Mouse (Mus musculus) gastrocnemius, postnatal 4 days (tissue): ENCODE data around the gene Atf7ip. TPM values are rescaled to one million over a fixed set of nuclear protein-coding genes. Genes with fewer than 3 reads are reported as not detected.
A peak's percentile ranks its signal among the peaks of the same experiment; 100 is the strongest.

Experiments
- DNase-seq, 2 experiments: peaks; one replicate each; pipeline ENCODE4 v3.0.0; 2021 to 2022; ENCODE audit warnings: low spot score in 2 of 2, mixed read lengths in 2 of 2
- total RNA-seq, 2 experiments: library from RNA; stranded (reverse); gene quantifications; 2 replicates each; pipeline ENCODE4 v1.2.3; 2021

Atf7ip gene
- total RNA-seq, 2 experiments from 2014 or later = 85.1 to 102 TPM

- DNase-seq = no peak
Observed at GRCm38 (mm10) chr6:136484093-136484492, 21.9 kb upstream of the Atf7ip start.

GRCm38 (mm10) chr6:136486166-136486565, 19.8 kb upstream of the Atf7ip start:
- DNase-seq = no peak

- no peak for DNase-seq
Observed at GRCm38 (mm10) chr6:136486801-136487553, 19.0 kb upstream of the Atf7ip start.

- no peak for DNase-seq
Observed at GRCm38 (mm10) chr6:136487554-136487950, 18.4 kb upstream of the Atf7ip start.

GRCm38 (mm10) chr6:136489899-136490298, 16.1 kb upstream of the Atf7ip start:
- DNase-seq = no peak

- DNase-seq = no peak
Observed at GRCm38 (mm10) chr6:136490516-136491475, 15.2 kb upstream of the Atf7ip start.

- no peak for DNase-seq
Observed at GRCm38 (mm10) chr6:136491631-136492030, 14.3 kb upstream of the Atf7ip start.

GRCm38 (mm10) chr6:136492251-136492650, 13.7 kb upstream of the Atf7ip start:
- no peak for DNase-seq

GRCm38 (mm10) chr6:136493486-136493885, 12.5 kb upstream of the Atf7ip start:
- no peak for DNase-seq

- DNase-seq = no peak
Observed at GRCm38 (mm10) chr6:136493910-136494751, 11.8 kb upstream of the Atf7ip start.

GRCm38 (mm10) chr6:136495023-136495422, 10.9 kb upstream of the Atf7ip start:
- no peak for DNase-seq

GRCm38 (mm10) chr6:136497744-136498143, 8.2 kb upstream of the Atf7ip start:
- no peak for DNase-seq

- DNase-seq = no peak
Observed at GRCm38 (mm10) chr6:136499292-136499977, 6.5 kb upstream of the Atf7ip start.

GRCm38 (mm10) chr6:136508652-136509051, 2.7 kb downstream of the Atf7ip start:
- DNase-seq = no peak

- DNase-seq = no peak
Observed at GRCm38 (mm10) chr6:136510945-136511344, 5.0 kb downstream of the Atf7ip start.

GRCm38 (mm10) chr6:136512351-136512750, 6.4 kb downstream of the Atf7ip start:
- DNase-seq = no peak

- DNase-seq = no peak
Observed at GRCm38 (mm10) chr6:136516626-136517025, 10.7 kb downstream of the Atf7ip start.

GRCm38 (mm10) chr6:136517221-136517620, 11.3 kb downstream of the Atf7ip start:
- no peak for DNase-seq

- peak; percentile 90 to 95 for DNase-seq
Observed at GRCm38 (mm10) chr6:136518537-136519246, 12.7 kb downstream of the Atf7ip start.

- DNase-seq = no peak
Observed at GRCm38 (mm10) chr6:136519254-136519653, 13.3 kb downstream of the Atf7ip start.
